Mouse (Mus musculus) erythroblast, embryonic 14.5 days (primary cell): ENCODE data around the gene Ubr4. TPM values are rescaled to one million over a fixed set of nuclear protein-coding genes. Genes with fewer than 3 reads are reported as not detected.

Experiments used
- H3K27me3 ChIP-seq: 2 replicates; pipeline ENCODE4 v1.6.1; 2012; ENCODE audit warnings: inconsistent platforms; ENCODE audit not compliant: control insufficient read depth
- H3K36me3 ChIP-seq: 2 replicates; pipeline ENCODE4 v1.6.1; 2012; ENCODE audit warnings: mild to moderate bottlenecking, inconsistent platforms; ENCODE audit not compliant: control insufficient read depth
- H3K4me1 ChIP-seq: 2 replicates; pipeline ENCODE4 v1.6.1; 2012; ENCODE audit warnings: inconsistent platforms; ENCODE audit not compliant: control insufficient read depth
- H3K4me3 ChIP-seq: replicated peaks from 2 replicates; pipeline ENCODE3; 2012; ENCODE audit warnings: moderate library complexity, mild to moderate bottlenecking, inconsistent platforms
- H3K9me3 ChIP-seq: 2 replicates; pipeline ENCODE4 v1.6.1; 2012; ENCODE audit warnings: low read length, inconsistent platforms, mixed read lengths; ENCODE audit not compliant: control insufficient read depth
- GATA1 ChIP-seq: IDR thresholded peaks from 2 replicates; pipeline ENCODE4 v1.6.1; 2012; ENCODE audit warnings: low read length, inconsistent platforms, mixed read lengths
- TAL1 ChIP-seq: IDR thresholded peaks from 3 replicates; pipeline ENCODE4 v1.6.1; 2012; ENCODE audit warnings: low read length, inconsistent platforms, mixed read lengths
- polyA plus RNA-seq: library from polyadenylated mRNA; stranded (reverse); fragments of >175 nt; gene quantifications from 2 replicates; pipeline ENCODE4 v1.2.3, GENCODE M21; 2012

Ubr4 gene
- polyA plus RNA-seq, result 14.8 and 24.3 TPM in 2 replicates

GRCm38 (mm10) chr4:139351931-139352711 lies at the start of gene Ubr4, which contains the start of the genes Mrto4 and Emc1:
Gene Ubr4, plus strand, starts transcription at chr4:139352609.
Gene Mrto4, minus strand, starts transcription at chr4:139352576.
Gene Emc1, plus strand, starts transcription at chr4:139352587.
- Histone ChIP-seq H3K36me3 (peaks cover 64% of the 10 kb centered on the region), H3K4me1 (peaks cover 54% of the 10 kb centered on the region), H3K27me3 (no peaks in the 10 kb centered on the region), H3K4me3 (peak within 1 kb of the TSS; percentile 81), H3K9me3 (no peaks in the 10 kb centered on the region)
- TF ChIP-seq TAL1 (no peak), GATA1 (no peak)

- Histone ChIP-seq H3K27me3 (peaks cover 5% of the 10 kb centered on the region; the same call in 1 of the 2 replicates), H3K36me3 (peaks cover 33% of the 10 kb centered on the region), H3K4me3 (no peak overlapping the region), H3K4me1 (peaks cover 18% of the 10 kb centered on the region), H3K9me3 (no peaks in the 10 kb centered on the region)
- TF ChIP-seq GATA1 (no peak), TAL1 (no peak)
Observed at GRCm38 (mm10) chr4:139305521-139305920, 46.9 kb upstream of the Ubr4 start.

GRCm38 (mm10) chr4:139307916-139308315 lies 44.5 kb upstream of the Ubr4 start:
- Histone ChIP-seq H3K4me1 (peaks cover 35% of the 10 kb centered on the region), H3K4me3 (no peak overlapping the region), H3K27me3 (peaks cover 18% of the 10 kb centered on the region), H3K9me3 (no peaks in the 10 kb centered on the region), H3K36me3 (peaks cover 16% of the 10 kb centered on the region)
- TF ChIP-seq GATA1 (no peak), TAL1 (no peak)

- peak overlapping the region; percentile 84 for H3K4me3 ChIP-seq
- TF ChIP-seq TAL1 (no peak), GATA1 (no peak)
- H3K9me3 ChIP-seq, result no peaks in the 10 kb centered on the region
- H3K27me3 ChIP-seq, result peaks cover 18% of the 10 kb centered on the region
- H3K36me3 ChIP-seq, result peaks cover 23% of the 10 kb centered on the region
- H3K4me1 ChIP-seq, result peaks cover 35% of the 10 kb centered on the region
Observed at GRCm38 (mm10) chr4:139309651-139310050, 42.8 kb upstream of the Ubr4 start.

- H3K27me3 ChIP-seq, result peaks cover 18% of the 10 kb centered on the region
- peaks cover 21% of the 10 kb centered on the region for H3K36me3 ChIP-seq
- TF ChIP-seq TAL1, result no peak
- no peaks in the 10 kb centered on the region for H3K9me3 ChIP-seq
- H3K4me3 ChIP-seq, result peak within 1 kb of the TSS; percentile 84
- peaks cover 35% of the 10 kb centered on the region for H3K4me1 ChIP-seq
Observed at GRCm38 (mm10) chr4:139310171-139310898, 42.1 kb upstream of the Ubr4 start, which contains the start of the genes Pqlc2 and Akr7a5. Gene Pqlc2, minus strand, starts transcription at chr4:139310708. Gene Akr7a5, plus strand, starts transcription at chr4:139310744.

- Histone ChIP-seq H3K4me3 (peak overlapping the region; percentile 84), H3K36me3 (peaks cover 14% of the 10 kb centered on the region), H3K9me3 (no peaks in the 10 kb centered on the region), H3K27me3 (peaks cover 18% of the 10 kb centered on the region), H3K4me1 (peaks cover 33% of the 10 kb centered on the region)
- TF ChIP-seq GATA1, result no peak
- TF ChIP-seq TAL1, result no peak
Observed at GRCm38 (mm10) chr4:139310899-139311701, 41.3 kb upstream of the Ubr4 start.

- peaks cover 12% of the 10 kb centered on the region for H3K36me3 ChIP-seq
- no peaks in the 10 kb centered on the region for H3K9me3 ChIP-seq
- peaks cover 18% of the 10 kb centered on the region for H3K27me3 ChIP-seq
- no peak for TF ChIP-seq GATA1
- no peak for TF ChIP-seq TAL1
- H3K4me3 ChIP-seq, result peak overlapping the region; percentile 84
- H3K4me1 ChIP-seq, result peaks cover 31% of the 10 kb centered on the region
Observed at GRCm38 (mm10) chr4:139311707-139312106, 40.7 kb upstream of the Ubr4 start.

- Histone ChIP-seq H3K36me3 (peaks cover 18% of the 10 kb centered on the region), H3K4me1 (peaks cover 31% of the 10 kb centered on the region), H3K27me3 (peaks cover 18% of the 10 kb centered on the region), H3K4me3 (no peak overlapping the region), H3K9me3 (no peaks in the 10 kb centered on the region)
- no peak for TF ChIP-seq GATA1
- no peak for TF ChIP-seq TAL1
Observed at GRCm38 (mm10) chr4:139312632-139313031, 39.8 kb upstream of the Ubr4 start.

- Histone ChIP-seq H3K27me3 (no peaks in the 10 kb centered on the region), H3K4me1 (no peaks in the 10 kb centered on the region), H3K9me3 (no peaks in the 10 kb centered on the region), H3K36me3 (peaks cover 32% of the 10 kb centered on the region), H3K4me3 (no peak overlapping the region)
- no peak for TF ChIP-seq TAL1
- TF ChIP-seq GATA1, result no peak
Observed at GRCm38 (mm10) chr4:139318449-139318848, 34.0 kb upstream of the Ubr4 start.
